Mouse (Mus musculus): ENCODE measurements around the gene Adgrd1.
A peak's percentile ranks its signal among the peaks of the same experiment; 100 is the strongest.

Adgrd1 gene

DNA sequence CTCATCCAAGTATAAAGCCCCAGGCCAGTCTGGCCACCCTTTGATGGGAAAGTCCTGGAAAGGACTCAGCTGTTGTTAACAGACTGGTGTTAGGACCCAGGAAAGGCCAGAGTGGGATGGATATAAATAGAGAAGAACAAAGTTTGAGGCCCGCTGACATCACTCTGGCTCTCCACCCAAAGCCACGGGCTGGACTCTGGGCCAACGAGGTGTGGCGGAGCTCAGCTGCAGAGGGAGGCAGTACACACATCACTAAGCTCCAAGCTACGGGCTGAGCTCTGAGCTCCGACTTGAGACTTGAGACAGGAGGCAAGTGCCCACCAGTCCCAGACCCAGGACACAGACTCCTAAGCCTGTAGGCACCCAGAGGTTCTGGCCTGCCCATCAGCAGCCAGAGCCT is at the start of gene Adgrd1:
Gene Adgrd1, plus strand, starts transcription at position 240 of the 400 bp plus-strand sequence.
- DNase-seq (ENCODE audit: inconsistent age in 2 of 2, low spot score in 1 of 2), result no peak

DNA sequence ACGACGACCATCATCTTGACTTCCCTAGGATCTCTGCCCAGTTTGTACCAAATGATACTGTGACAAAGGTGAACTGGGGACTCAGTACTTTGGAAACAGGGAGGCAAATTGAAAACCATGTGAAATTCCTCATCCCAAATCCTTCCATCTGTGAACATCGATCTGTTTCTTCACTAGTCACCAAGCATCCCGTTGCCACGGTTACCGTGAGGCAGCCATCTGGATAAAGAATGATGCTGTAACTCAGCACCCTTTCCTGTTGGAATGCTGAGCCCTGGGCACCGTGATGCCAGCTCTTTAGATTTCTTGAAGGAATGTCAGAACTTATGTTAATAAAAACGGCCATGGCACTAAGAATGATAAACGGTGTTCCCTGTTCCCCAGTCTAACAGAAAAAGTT is 47.2 kb upstream of the Adgrd1 start:
- DNase-seq (ENCODE audit: inconsistent age in 2 of 2, low spot score in 1 of 2), result no peak

DNA sequence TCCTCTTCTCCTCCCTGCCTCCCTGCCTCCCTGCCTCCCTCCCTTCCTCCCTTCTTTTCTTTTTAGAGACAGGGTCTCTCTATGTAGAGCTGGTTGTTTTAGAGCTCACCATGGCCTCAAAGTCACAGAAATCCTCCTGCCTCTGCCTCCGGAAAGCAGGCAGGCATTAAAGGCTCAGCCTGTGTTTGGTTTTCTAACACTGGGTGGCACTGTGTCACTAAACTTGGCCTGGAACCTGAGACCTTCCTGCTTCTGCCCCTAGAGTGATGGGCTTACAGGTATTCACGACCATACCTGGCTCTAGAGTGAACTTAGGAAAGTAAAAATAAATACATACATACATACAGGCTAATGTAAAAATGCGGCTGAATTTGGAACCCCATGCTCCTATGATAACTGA is 44.6 kb upstream of the Adgrd1 start:
- DNase-seq (ENCODE audit: inconsistent age in 2 of 2, low spot score in 1 of 2), result no peak

DNA sequence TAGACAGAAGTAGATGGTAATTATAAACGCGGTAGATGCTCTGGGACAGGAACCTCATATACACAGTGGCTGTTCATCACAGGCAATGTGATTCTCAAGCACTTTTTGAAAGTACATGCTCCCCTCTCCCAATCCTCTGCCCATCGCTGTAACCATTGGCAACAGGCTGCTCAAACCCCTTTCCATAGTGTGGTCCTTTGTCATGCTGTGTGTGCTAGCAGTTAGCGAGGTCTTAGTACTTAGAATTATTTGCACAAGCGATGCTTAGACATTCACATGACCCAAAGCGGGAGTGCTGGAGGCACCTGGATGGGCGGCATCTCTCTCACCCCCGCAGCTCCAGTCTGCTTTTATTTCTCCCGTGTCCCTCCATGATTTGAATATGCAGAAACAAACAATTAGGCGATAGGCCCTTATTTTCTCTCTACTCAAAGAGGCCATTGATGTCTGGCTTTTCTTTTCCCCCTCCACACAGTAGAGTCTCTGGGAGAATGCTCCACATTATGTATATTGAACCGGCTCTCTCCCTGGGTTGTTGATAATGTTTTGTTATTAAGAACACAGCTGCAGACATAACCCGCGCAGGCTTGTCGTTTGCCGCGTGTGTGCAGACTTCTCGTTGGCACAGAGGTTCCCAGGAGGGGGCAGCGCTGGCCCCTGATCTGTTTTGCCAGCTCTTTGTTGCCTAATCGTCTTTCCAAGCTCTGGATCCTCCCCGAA is 43.8 kb upstream of the Adgrd1 start:
- DNase-seq (ENCODE audit: inconsistent age in 2 of 2, low spot score in 1 of 2), result no peak

DNA sequence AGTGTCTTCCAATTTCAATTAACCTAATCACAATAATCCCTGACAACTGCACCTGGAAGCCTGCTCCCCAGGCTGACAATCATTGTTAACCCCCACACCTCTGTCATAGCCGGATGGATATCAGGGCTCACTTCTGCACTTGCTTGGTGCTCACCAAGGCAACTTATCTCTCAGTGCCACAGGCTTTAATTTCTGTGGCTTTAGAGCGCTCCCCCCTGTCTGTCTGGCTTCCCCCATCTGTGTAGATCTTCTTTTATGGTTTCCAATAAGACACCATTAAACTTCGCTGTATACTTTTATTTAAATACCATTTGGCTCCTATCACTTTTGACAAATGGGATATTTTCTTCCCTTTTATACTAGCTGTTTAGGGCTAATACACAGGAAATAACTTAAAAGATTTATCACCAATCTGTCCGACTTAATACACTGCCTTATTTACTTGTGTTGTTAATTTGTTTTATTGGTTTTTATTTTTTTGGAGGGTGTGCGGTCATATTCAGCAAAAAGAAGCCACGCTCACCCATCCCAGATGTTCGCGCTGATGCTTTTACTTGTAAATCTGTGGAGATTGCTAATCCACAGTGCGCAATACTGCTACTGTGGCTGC is 41.8 kb upstream of the Adgrd1 start:
- no peak for DNase-seq (ENCODE audit: inconsistent age in 2 of 2, low spot score in 1 of 2)

DNA sequence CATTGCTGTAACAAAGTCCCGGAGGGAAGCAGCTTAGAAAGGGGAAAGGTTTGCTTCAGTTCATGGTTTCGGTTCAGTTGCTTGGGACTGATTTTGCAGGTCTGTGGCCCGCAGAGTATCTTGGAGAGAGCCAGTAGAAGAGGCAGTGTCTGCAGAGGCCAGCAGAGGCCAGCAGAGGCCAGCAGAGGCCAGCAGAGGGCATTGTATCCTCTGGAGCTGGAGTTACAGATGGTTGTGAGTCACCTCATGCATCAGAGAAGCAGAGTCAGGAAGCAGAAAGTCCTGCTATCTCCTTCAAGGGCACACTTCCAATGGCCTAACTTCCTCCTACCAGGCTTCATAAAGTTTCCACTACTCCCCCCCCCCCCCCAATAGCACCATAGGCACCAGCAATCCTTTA is 37.4 kb upstream of the Adgrd1 start:
- no peak for DNase-seq (ENCODE audit: inconsistent age in 2 of 2, low spot score in 1 of 2)

DNA sequence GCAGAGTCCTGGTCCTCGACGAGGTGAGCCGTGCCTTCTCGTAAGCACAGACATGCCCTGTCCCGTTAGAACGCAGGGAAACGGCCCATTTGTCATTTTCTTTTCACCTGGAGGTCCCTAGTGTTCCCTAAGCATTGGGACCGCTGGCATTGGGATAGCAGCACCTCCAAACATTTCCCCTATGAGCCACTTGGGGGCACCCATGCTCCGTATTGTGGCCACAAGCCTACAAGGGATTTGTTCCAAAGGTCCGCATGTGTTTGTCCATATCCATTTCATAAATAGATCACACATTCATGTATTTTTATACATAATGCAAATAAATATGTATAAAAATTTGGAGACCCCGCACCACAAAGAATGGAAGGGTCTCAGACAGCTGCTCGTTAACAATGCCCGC is 35.0 kb upstream of the Adgrd1 start:
- peak; percentile 31 to 81 for DNase-seq (ENCODE audit: inconsistent age in 2 of 2, low spot score in 1 of 2)

DNA sequence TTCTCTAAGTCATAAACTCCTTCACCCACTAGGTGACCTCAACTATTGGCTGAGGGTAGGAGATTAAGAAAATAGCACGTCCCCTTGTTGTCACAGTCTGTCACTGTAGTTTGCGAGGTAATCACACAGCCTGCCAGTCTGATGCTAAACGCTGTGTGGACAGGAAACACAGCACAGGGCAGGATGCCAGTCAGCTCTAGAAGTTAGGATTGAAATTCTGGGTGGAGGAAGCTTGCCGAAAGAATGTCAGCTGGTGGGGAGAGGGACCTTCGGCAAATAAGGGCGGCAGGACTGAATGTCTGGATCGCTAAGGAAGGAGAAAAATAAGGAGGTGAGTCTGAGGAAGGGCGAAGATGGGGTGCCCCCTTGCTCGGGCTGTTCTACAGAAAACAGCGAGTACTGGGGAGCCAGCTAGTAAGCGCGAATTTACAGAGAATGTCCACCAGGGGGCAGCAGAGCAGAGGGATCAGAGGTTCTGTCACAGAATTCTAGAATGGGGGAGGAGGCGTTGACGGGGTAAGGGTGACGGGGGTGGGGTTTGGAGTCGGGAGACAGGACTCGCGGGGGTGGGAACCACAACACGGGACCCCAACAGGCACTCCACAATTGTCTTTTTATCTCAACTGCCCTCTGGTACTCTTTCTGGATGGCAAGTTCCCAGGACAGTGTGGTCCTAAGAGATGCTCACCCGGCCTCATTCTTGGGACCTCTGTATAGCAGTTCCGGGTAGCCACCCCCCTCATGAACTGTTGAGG is 33.3 kb upstream of the Adgrd1 start:
- DNase-seq (ENCODE audit: inconsistent age in 2 of 2, low spot score in 1 of 2), result peak; percentile 57 to 91

DNA sequence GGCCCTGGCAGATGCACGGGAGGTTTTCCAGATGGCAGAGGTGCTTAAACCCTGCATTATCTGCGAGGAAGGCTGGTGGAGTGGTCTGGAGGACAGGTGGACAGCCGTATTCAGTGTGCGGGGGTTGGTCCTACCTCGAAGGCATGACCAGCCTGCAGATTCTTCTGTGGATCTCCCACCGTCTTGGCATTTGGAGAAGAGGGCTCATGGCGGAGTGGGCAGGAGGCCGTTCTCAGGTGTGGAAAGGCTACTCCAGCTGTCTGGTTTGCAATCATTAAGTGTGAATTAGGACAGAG is 32.8 kb upstream of the Adgrd1 start:
- no peak for DNase-seq (ENCODE audit: inconsistent age in 2 of 2, low spot score in 1 of 2)

DNA sequence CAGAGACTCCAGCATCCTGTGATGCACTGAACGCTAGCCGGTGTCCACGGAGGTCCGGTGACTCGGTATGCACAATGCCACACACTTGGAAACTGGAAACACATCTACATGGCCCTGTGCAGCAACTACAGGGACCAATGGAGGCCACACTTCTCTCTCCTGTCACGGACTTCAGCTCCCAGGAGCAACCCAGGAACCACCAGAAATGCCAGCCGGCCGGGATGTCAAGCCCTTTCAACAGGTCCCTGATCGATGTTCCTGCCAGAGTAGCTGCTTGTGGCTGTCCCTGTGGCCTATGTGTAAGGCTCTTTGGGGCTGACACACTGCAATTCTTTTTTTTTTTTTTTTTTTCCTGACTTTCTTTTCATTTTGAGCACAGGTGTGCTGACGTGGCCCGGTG is 32.4 kb upstream of the Adgrd1 start:
- no peak for DNase-seq (ENCODE audit: inconsistent age in 2 of 2, low spot score in 1 of 2)

DNA sequence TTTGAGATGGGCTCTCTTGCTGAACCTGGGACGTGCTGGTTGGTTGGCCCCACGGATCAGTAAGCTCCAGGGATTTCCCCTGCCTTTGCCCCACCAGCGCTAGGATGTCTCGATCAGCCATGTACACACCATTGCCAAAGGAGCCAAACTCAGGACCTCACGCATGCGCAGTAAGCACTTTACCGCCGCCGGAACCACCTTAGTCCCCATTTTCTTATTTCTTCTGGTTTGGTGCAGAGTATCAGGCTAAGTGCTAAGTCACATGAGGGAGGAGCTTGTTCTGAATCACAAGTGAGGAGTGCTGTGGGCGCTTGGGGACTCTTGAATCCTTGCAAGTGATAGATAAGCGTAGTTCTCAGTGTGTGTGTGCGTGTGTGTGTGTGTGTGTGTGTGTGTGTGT is 31.2 kb upstream of the Adgrd1 start:
- no peak for DNase-seq (ENCODE audit: inconsistent age in 2 of 2, low spot score in 1 of 2)

DNA sequence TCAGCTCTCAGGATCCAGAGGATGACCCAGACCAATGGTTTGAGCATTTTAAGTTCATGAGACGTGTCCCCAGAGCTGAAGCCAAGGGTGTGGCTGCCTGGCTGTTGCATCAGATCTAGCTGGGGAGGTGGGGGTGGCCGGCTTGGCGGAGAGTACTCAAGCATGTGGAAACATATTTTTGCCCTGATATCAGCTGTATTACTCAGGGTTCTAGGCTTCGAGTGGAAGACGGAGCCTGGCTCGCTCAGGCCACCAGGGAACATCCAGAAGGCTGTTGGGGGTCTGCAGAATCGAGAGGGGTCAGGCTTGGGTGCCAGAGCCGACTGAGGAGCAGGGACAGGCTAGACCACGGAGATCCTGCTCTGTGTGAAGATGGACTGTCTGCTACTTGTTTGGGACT is 30.6 kb upstream of the Adgrd1 start:
- DNase-seq (ENCODE audit: inconsistent age in 2 of 2, low spot score in 1 of 2), result peak; percentile 15 to 30

DNA sequence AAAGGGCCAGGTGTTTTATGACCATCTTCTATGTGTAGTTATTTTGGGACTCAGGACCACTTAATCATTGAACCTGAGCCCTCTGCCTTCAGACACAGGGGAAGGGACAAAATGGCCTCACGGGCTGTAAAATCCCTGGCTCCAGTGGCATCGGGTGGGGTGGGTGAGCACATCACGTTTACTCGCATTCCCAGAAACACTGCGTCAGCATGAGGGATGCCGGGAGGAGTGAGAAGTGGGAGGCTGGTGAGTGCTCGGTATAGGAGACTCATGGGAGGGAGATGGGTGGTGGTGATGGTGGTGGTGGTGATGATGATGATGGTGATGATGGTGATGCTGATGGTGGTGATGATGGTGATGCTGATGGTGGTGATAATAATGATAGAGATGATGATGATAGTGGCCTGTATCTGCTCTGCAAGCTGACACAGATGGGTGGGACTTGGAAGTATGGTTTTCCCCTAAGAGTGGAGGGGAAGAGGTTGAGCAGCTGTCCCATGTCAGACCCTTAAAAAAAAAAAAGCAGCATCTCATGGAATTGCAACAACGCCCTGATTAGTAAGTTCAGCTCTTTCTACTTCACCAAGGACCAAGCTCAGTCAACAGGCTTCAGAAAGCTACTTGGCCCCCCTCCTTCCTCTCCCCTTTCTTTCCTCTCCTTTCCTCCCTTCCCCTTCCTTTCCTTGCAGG is 29.9 kb upstream of the Adgrd1 start:
- no peak for DNase-seq (ENCODE audit: inconsistent age in 2 of 2, low spot score in 1 of 2)

DNA sequence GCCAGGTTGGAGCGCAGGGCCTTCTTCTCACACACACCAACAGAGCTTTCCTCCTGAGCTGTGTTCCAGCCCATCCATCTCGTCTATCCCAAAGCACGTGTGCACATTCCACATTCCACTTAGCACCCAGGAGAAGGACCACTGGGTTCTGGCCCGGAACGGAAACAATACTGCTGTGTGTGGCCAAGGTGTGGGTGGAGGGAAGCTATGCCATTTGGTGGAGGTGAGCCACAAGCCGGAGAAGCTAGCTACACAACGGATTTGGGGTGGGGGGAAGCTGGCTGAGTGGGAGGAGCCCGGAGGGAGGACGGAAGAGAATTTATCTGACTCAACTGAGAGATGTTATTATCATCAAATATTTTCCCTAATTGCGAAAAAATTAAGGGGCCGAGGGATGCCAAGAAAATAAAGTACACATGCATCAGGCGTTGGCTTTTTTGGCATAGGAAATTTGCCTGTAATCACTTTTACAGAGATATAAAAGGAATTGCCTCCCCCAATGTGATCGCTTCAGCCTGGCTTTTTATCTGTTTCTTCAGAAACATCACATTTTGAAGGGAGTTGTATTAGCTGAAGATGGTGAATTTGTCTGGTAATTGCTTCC is 29.2 kb upstream of the Adgrd1 start:
- no peak for DNase-seq (ENCODE audit: inconsistent age in 2 of 2, low spot score in 1 of 2)

DNA sequence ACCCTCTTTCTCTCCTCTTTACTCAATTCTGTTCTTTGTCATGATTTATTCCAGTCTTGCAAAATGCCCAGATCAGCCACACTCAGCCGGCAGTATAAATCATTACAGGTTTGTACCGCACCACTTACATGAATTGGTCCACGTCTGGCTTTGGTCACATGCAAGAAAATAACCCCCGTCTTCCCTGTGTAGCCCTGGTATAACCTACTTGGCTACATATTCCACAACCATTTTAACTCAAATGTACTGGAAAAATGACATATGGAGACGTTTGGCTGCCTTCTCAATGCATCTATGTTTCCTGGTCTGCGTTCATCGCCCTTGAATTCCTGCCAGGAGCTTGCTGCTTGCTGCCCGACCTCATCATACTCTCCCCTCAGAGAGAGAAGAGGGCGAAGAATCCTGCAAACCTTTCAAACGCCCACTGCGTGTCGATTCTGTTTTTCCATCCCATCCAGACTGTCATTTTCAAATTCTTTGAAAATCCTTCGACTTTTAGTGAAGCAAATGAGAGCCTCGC is 24.7 kb upstream of the Adgrd1 start:
- DNase-seq (ENCODE audit: inconsistent age in 2 of 2, low spot score in 1 of 2), result peak; percentile 30 to 88

DNA sequence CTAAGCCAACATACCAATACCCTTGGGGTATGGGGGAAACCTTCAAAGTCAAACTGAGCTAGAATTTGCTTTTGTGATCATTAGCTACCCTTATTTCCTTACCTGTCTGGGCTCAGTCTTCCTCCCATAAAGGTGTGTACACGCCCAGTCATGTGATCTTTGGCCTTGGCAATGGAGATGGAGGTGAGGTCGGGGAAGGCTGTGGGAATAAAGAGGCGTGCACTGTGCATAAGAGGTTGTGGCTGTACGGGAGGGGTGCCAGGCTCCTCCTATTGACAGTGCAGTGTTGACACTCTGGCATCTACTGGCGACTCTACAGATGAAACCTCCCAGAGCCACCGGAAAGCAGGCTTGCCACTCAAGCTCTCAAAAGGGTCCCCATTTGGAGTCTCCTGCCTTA is 23.1 kb upstream of the Adgrd1 start:
- DNase-seq (ENCODE audit: inconsistent age in 2 of 2, low spot score in 1 of 2), result no peak

DNA sequence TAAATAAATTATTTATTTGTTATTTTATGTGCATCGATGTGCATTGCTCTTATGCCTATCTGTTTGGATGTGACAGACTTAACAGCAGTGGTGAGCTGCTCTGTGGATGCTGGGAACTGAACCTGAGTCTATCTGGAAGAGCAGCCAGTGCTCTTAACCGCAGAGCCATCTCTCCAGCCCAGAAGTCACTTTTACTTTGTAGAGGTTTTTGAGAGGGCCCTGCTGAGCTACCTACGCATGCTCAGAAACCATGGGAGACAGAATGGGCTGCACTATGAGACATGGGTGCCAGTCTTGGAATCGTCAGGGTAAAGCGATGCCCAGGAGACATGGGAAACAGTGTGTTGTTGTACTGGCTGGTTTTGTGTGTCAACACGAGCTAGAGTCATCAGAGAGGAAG is 20.5 kb upstream of the Adgrd1 start:
- DNase-seq (ENCODE audit: inconsistent age in 2 of 2, low spot score in 1 of 2), result no peak

DNA sequence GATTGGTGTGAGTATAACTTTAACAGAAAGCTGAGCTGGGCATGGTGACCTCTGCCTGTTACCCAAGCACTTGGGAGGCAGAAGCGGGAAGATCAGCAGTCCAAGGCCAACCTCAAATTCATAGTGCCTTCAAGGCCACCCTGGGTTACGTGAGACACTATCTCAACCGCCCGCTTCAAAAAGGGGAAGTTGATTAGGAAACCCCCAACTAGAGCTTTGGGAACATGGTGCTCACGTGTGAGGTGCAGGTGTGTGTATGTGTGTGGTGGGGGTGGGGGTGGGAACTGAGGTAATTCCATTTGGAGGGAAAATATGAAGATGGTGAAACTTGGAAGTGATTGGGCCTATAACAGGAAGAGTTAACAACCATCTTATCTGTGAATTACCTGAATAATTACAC is 19.3 kb upstream of the Adgrd1 start:
- DNase-seq (ENCODE audit: inconsistent age in 2 of 2, low spot score in 1 of 2), result no peak

DNA sequence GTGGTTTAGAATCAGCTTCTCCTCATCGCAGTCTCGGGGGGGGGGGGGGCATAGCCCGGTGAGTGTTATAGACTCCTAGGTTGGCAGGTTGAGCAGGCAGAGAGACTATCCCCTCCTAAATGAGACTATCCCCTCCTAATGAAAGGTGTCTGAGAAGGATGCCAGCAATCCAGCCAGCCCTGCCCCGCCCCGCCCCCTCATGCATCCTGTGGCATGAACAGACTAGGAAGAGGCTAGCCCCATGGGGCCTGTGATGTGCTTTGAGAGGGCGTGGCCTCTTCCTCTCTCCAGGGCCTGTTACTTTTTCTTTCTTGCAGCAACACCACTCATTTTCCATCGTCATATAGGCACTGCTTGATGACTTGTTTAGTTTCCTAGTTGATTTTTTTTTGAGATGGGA is 15.0 kb upstream of the Adgrd1 start:
- DNase-seq (ENCODE audit: inconsistent age in 2 of 2, low spot score in 1 of 2), result no peak

DNA sequence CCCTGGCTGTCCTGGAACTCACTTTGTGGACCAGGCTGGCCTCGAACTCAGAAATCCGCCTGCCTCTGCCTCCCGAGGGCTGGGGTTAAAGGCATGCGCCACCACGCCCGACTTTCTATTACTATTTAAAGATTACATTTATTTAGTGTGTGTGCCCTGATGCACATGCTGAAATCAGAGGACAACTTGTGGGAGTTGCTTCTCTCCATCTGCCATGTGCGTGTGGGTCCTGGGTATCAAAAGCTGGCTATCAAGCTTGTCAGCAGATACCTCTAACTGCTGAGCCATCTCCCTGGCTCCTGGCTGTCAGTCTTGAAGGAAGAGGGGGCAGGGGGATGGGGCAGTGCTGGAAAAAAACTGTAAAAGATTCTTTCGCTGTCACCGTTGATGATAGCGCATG is 11.4 kb upstream of the Adgrd1 start:
- DNase-seq (ENCODE audit: inconsistent age in 2 of 2, low spot score in 1 of 2), result no peak

DNA sequence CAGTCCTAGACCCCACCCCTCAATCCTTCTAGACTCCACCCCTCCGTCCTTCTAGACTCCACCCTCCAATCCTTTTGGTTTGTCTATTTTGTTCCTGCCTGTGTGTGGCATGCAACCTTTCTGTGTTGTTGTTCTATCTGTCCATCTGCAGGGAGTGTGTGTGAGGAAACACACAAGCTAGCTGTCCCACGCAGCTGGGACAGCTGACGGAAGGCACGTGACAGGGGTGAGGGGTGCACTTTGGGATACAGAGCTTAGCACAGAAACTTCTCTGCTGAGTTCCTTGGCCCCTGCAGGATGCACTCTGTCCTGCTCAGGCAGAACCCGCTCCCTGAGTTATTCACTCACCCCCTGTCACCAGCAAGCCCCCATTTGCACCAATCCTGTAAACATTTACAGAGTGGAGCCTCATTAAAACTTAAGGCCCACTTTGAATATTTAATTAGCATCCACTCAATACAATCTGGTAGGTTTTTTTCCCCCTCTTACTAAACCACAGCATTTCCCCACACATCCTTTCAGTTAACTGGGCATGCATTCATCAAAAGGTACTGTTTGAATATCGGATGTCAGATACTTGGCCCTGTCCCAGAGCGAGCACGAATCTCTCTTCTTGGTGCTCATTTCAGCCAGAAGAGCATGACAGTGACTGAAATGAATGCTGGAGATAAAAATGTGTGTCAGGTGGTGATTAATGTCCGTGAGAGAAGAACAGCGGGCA is 4.0 kb upstream of the Adgrd1 start:
- no peak for DNase-seq (ENCODE audit: inconsistent age in 2 of 2, low spot score in 1 of 2)

Measured in adrenal gland, adult (tissue).